Mouse (Mus musculus): ENCODE data around the gene Lrrc32.

GRCm38 (mm10) chr7:98484878-98485277 lies 4.2 kb upstream of the Lrrc32 start:
- TF ChIP-seq POLR2A (IDR thresholded peaks at IDR 0.05; ENCODE audit: low read depth, low read length): no peak
- TF ChIP-seq CTCF (IDR thresholded peaks at IDR 0.05; ENCODE audit: extremely low read depth, insufficient read depth, insufficient read length, insufficient replicate concordance): no peak
